Mouse (Mus musculus) small intestine, adult 2 months (tissue): ENCODE data around the gene Cd6. TPM values are rescaled to one million over a fixed set of nuclear protein-coding genes. Genes with fewer than 3 reads are reported as not detected.
A peak's percentile ranks its signal among the peaks of the same experiment; 100 is the strongest.

Experiments used
- H3K27ac ChIP-seq: fragments of 200-500 bp; 2 replicates; pipeline ENCODE4 v1.5.1; 2012; ENCODE audit warnings: low read depth, low read length, control low read depth, inconsistent platforms; ENCODE audit not compliant: insufficient read depth
- H3K27me3 ChIP-seq: fragments of 200-500 bp; 2 replicates; pipeline ENCODE4 v1.6.1; 2012; ENCODE audit warnings: mild to moderate bottlenecking, moderate library complexity, low read length, inconsistent platforms; ENCODE audit not compliant: control insufficient read depth, insufficient read depth
- H3K36me3 ChIP-seq: fragments of 200-500 bp; 2 replicates; pipeline ENCODE4 v1.6.1; 2012; ENCODE audit warnings: mild to moderate bottlenecking, low read length, control low read depth, inconsistent platforms; ENCODE audit not compliant: control insufficient read depth, insufficient read depth
- H3K4me1 ChIP-seq: fragments of 200-500 bp; 2 replicates; pipeline ENCODE4 v1.6.1; 2012; ENCODE audit warnings: low read length, inconsistent platforms, mixed read lengths; ENCODE audit not compliant: control insufficient read depth, insufficient read depth, insufficient read length
- H3K4me3 ChIP-seq: fragments of 200-500 bp; 2 replicates; pipeline ENCODE4 v1.5.1; 2012; ENCODE audit warnings: low read depth, mild to moderate bottlenecking, control low read depth, inconsistent platforms, low read length, moderate library complexity
- CTCF ChIP-seq: fragments of 200-500 bp; IDR thresholded peaks from 2 replicates; pipeline ENCODE4 v1.5.1; 2012; ENCODE audit warnings: low read depth, mild to moderate bottlenecking, control low read depth, inconsistent platforms, low read length, moderate library complexity, mixed read lengths; ENCODE audit not compliant: insufficient replicate concordance, insufficient read length; ENCODE audit errors: extremely low read depth
- POLR2A ChIP-seq: fragments of 200-500 bp; IDR thresholded peaks from 2 replicates; pipeline ENCODE4 v1.6.1; 2012; ENCODE audit warnings: low read depth, mild to moderate bottlenecking, control low read depth, inconsistent platforms, low read length, moderate library complexity
- WGBS: fragments of 180-500 bp; shearing (Covaris S2); methylation state at CpG from one replicate; pipeline ENCODE4 v1.1.7; 2018; 5-methylcytosine and 5-hydroxymethylcytosine counted together
- polyA plus RNA-seq: library from polyadenylated mRNA; depleted of rRNA; stranded (reverse); fragments of >200 nt; gene quantifications from 2 replicates; pipeline ENCODE4 v1.2.3, GENCODE M21; 2012; rRNA removed

Cd6 gene
- polyA plus RNA-seq = 3.0 and 5.4 TPM in 2 replicates

- Histone ChIP-seq H3K36me3 (no peaks in the 10 kb centered on the region), H3K27me3 (no peaks in the 10 kb centered on the region), H3K4me1 (peaks cover 3% of the 10 kb centered on the region; the same call in 1 of the 2 replicates), H3K27ac (no peak within 1 kb of the TSS), H3K4me3 (peak within 1 kb of the TSS; percentile 32)
- 86% methylated on average over 16 of the region's 16 CpGs for WGBS
- TF ChIP-seq CTCF = no peak
- no peak for TF ChIP-seq POLR2A
These were observed at the start of gene Cd6 for GRCm38 (mm10) chr19:10829436-10830175. Cd6 (minus strand) TSS chr19:10830058.

- Histone ChIP-seq H3K27me3 (no peaks in the 10 kb centered on the region), H3K4me1 (peaks cover 11% of the 10 kb centered on the region), H3K27ac (no peak overlapping the region), H3K4me3 (no peak overlapping the region), H3K36me3 (peaks cover 5% of the 10 kb centered on the region)
- TF ChIP-seq POLR2A (no peak), CTCF (no peak)
- WGBS = 88% methylated on average over 7 of the region's 7 CpGs
These were observed 48.5 kb upstream of the Cd6 start for GRCm38 (mm10) chr19:10878201-10878837.

DNA sequence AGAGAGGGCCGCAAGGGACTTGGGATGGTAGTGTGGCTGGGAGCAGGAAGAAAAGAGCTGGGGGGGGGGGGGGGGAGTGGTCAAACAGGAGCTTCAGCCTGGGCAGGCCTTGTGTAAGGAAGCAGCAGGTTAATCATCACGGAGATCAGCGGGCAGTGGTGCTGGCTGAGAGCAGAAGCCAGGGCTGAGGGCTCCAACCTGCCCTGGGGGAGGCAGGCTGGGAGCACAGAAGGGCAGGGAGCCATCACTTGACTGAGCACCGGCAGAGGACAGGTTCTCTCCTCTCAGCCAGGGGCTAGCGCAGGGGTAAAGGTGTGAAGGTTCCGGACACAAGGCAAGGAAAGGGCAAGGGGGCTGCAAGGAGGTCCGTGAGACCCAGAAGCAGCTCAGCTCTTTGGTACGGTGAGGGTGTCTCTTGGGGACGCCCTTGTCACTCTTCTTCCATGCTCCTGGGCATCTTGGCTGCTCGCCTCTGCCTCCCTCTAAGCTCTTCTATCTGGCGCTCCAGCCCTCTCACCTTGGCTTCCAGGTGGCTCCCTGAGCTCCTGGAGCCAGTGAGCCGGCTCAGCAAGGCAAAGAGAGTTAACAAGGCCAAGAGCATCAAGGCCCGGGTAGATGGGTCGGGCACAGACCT, 41.6 kb upstream of the Cd6 start:
- no peak overlapping the region for H3K4me3 ChIP-seq
- H3K36me3 ChIP-seq = peaks cover 21% of the 10 kb centered on the region
- H3K27ac ChIP-seq = no peak overlapping the region
- peaks cover 6% of the 10 kb centered on the region; the same call in 1 of the 2 replicates for H3K4me1 ChIP-seq
- H3K27me3 ChIP-seq = no peaks in the 10 kb centered on the region
- TF ChIP-seq POLR2A = no peak
- no peak for TF ChIP-seq CTCF
- WGBS = 81% methylated on average over 14 of the region's 14 CpGs

DNA sequence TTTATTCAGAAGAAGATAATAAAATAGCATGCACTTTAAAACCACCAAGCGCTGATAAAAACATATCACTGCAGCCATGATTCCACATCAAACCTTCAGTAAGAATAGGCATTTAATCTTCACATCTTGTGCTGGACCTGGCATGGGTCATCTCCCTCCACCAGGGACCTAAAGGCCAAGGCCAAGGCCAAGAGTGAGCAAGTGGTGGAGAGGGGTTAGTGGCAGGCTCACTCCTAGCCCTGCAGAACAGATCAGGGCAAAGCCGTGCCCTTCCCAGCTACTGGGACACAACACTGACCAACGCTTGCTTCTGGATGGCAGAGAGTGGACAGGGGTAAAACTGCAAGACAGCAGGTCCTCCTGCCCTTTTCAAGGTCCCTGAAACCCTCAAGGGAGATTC, 40.8 kb upstream of the Cd6 start:
- Histone ChIP-seq H3K4me1 (peaks cover 6% of the 10 kb centered on the region; the same call in 1 of the 2 replicates), H3K27ac (no peak overlapping the region), H3K4me3 (no peak overlapping the region), H3K36me3 (peaks cover 21% of the 10 kb centered on the region), H3K27me3 (no peaks in the 10 kb centered on the region)
- TF ChIP-seq CTCF (no peak), POLR2A (no peak)
- WGBS = 93% methylated on average over 3 of the region's 3 CpGs

DNA sequence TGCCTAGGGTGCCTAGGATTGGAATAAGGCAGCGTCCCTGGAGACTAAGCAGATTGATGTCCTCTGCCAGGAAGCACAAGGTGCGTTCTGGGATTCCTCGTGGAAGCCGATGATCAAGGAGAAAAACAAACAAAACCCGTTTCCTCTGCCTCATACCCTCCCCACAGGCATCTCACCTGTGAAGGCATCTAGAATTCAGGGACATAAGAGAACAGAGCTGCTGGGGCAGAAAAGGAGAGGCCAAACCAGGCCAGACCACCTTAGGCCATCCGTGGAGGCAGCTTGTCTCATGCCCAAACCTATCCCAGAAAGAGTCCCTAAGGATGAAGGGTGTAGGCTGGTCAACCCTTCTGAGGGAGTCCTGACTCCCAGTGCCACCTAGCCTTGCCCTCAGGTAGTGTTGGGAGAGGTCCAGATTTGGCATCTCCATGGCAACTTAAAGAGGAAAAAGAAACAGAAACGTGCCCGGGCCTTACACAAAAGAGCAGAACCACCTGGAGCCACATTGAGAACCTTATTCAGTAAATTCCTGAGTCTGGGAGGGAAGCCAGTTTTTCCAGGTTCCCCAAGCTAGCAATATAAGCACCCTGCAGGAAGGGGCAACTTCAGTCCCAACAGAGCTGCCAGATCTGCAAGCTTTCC, 40.1 kb upstream of the Cd6 start, which contains the start of gene Tmem132a:
Gene Tmem132a (minus strand): TSS at position 55 of the 642 bp plus-strand sequence.
- H3K4me3 ChIP-seq = peak within 1 kb of the TSS; percentile 66
- WGBS = 5% methylated on average over 8 of the region's 8 CpGs
- peaks cover 21% of the 10 kb centered on the region for H3K36me3 ChIP-seq
- peaks cover 6% of the 10 kb centered on the region; the same call in 1 of the 2 replicates for H3K4me1 ChIP-seq
- H3K27me3 ChIP-seq = no peaks in the 10 kb centered on the region
- no peak within 1 kb of the TSS for H3K27ac ChIP-seq
- TF ChIP-seq POLR2A (no peak), CTCF (no peak)

GRCm38 (mm10) chr19:10869241-10869885, 39.5 kb upstream of the Cd6 start:
- TF ChIP-seq POLR2A (no peak), CTCF (no peak)
- Histone ChIP-seq H3K4me3 (peak overlapping the region; percentile 66), H3K27me3 (no peaks in the 10 kb centered on the region), H3K36me3 (peaks cover 21% of the 10 kb centered on the region), H3K4me1 (peaks cover 6% of the 10 kb centered on the region; the same call in 1 of the 2 replicates), H3K27ac (no peak overlapping the region)
- WGBS = 1% methylated on average over 43 of the region's 43 CpGs
